Mouse (Mus musculus): ENCODE results near the gene Qsox1. TPM values are rescaled to one million over a fixed set of nuclear protein-coding genes. Genes with fewer than 3 reads are reported as not detected.
A peak's percentile ranks its signal among the peaks of the same experiment; 100 is the strongest.

Gene Qsox1
- total RNA-seq, 2 experiments from 2014 or later, result 34.2 to 35.0 TPM

GRCm38 (mm10) chr1:155750517-155751178 lies 62.0 kb downstream of the Qsox1 start:
- no peak for DNase-seq
- intact Hi-C loops (cut with DNase I), result no loop called here

GRCm38 (mm10) chr1:155747911-155748310 lies 64.8 kb downstream of the Qsox1 start:
- intact Hi-C loops (cut with DNase I), result no loop called here
- DNase-seq, result no peak

GRCm38 (mm10) chr1:155747011-155747410 lies 65.7 kb downstream of the Qsox1 start:
- intact Hi-C loops (cut with DNase I), result no loop called here
- no peak for DNase-seq

GRCm38 (mm10) chr1:155742411-155743363 lies 70.0 kb downstream of the Qsox1 start:
- peak; percentile 19 for DNase-seq
- intact Hi-C loops (cut with DNase I), result no loop called here

- intact Hi-C loops (cut with DNase I), result no loop called here
- DNase-seq, result peak; percentile 23
These were observed 70.7 kb downstream of the Qsox1 start for GRCm38 (mm10) chr1:155741988-155742387.

- intact Hi-C loops (cut with DNase I), result no loop called here
- DNase-seq, result no peak
These were observed 71.2 kb downstream of the Qsox1 start for GRCm38 (mm10) chr1:155741378-155741945.

GRCm38 (mm10) chr1:155740622-155741377 lies 71.9 kb downstream of the Qsox1 start:
- DNase-seq, result no peak
- intact Hi-C loops (cut with DNase I), result no loop called here

GRCm38 (mm10) chr1:155737809-155738383 lies 74.8 kb downstream of the Qsox1 start:
- intact Hi-C loops (cut with DNase I), result no loop called here
- DNase-seq, result no peak

GRCm38 (mm10) chr1:155737017-155737808 lies 75.5 kb downstream of the Qsox1 start:
- no peak for DNase-seq
- intact Hi-C loops (cut with DNase I), result no loop called here

- DNase-seq, result no peak
- intact Hi-C loops (cut with DNase I), result no loop called here
These were observed 76.4 kb downstream of the Qsox1 start for GRCm38 (mm10) chr1:155736096-155736825.

- DNase-seq, result no peak
- intact Hi-C loops (cut with DNase I), result no loop called here
These were observed 81.5 kb downstream of the Qsox1 start for GRCm38 (mm10) chr1:155731156-155731555.

- no peak for DNase-seq
- intact Hi-C loops (cut with DNase I), result no loop called here
These were observed 83.4 kb downstream of the Qsox1 start for GRCm38 (mm10) chr1:155729113-155729795.

GRCm38 (mm10) chr1:155727830-155728229 lies 84.9 kb downstream of the Qsox1 start:
- no peak for DNase-seq
- intact Hi-C loops (cut with DNase I), result no loop called here

Other genes starting within 250 kb of the Qsox1 start
- under 1 TPM in 1 of 2 experiments, not detected in 1; 0.14 TPM for gene Lhx4, start 61.2 kb downstream of the Qsox1 start, total RNA-seq (2021)
- 10 to 100 TPM; 49.9 to 52.8 TPM for gene Cep350, start 160.4 kb upstream of the Qsox1 start, total RNA-seq (2021)
- 10 to 100 TPM; 51.4 to 54.7 TPM for gene Tor1aip2, start 222.5 kb upstream of the Qsox1 start, total RNA-seq (2021)
- 10 to 100 TPM; 17.4 to 20.6 TPM for gene Tor1aip1, start 223.6 kb upstream of the Qsox1 start, total RNA-seq (2021)

Measured in left cerebral cortex, postnatal 4 days (tissue).